Mouse (Mus musculus) ES-E14 (cell line): ENCODE data around the gene Pard3b.

Source experiments
- CHD2 ChIP-seq: IDR thresholded peaks from 2 replicates; pipeline ENCODE4 v1.6.1; 2014; ENCODE audit warnings: mild to moderate bottlenecking, low read depth, low read length, inconsistent platforms
- HCFC1 ChIP-seq: IDR thresholded peaks from 2 replicates; pipeline ENCODE4 v1.6.1; 2012; ENCODE audit warnings: low read length, inconsistent platforms, borderline replicate concordance; ENCODE audit not compliant: insufficient read depth
- ZC3H11A ChIP-seq: IDR thresholded peaks from 2 replicates; pipeline ENCODE4 v1.6.1; 2012; ENCODE audit warnings: low read depth, mild to moderate bottlenecking, inconsistent platforms, low read length, borderline replicate concordance
- ZNF384 ChIP-seq: IDR thresholded peaks from 2 replicates; pipeline ENCODE4 v1.6.1; 2012; ENCODE audit warnings: low read depth, low read length, inconsistent platforms

DNA sequence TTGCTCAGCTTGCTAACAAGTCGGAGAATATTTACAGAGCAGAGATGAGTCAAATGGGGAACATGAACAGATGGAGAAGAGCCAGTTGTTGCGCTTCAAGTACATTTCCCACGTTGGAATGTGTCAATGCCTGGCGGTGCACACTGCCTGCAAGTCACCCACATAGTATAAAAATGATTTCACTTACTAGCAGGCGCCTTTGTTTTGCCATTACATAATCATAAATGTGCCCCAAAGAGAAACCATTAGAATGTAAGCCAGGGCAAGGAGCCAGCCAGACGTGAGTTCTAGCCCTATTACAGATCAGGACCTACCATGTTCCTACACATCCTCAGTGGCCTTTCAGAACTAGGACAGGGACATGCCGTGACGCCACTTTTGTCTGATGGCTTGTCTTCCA is 1048.9 kb downstream of the Pard3b start:
- TF ChIP-seq HCFC1 (no peak), ZC3H11A (no peak), ZNF384 (no peak), CHD2 (no peak)
